Mouse (Mus musculus) hindbrain, embryonic 11.5 days (tissue): ENCODE results near the gene Gm11938. TPM values are rescaled to one million over a fixed set of nuclear protein-coding genes. Genes with fewer than 3 reads are reported as not detected.
"Not testable (repeated sequence)": the region's sequence is repeated elsewhere in the genome, so short reads cannot be mapped to it uniquely, and the experiment has no call there.

Experiments
- ATAC-seq: fragments of 200-750 bp; cut with Nextera tagmentation; 2 replicates; pipeline ENCODE4 v1.8.0; 2017; ENCODE audit warnings: mild to moderate bottlenecking, moderate TSS enrichment, moderate library complexity; ENCODE audit not compliant: low FRiP score
- DNase-seq: peaks from one replicate; pipeline ENCODE4 v3.0.0-alpha.2; 2015; ENCODE audit warnings: low spot score
- H3K27ac ChIP-seq: fragments of 300-500 bp; sonication (generic); 2 replicates; pipeline ENCODE4 v1.5.1; 2014; ENCODE audit warnings: mild to moderate bottlenecking, low read depth, low read length
- H3K27me3 ChIP-seq: fragments of 300-500 bp; sonication (generic); 2 replicates; pipeline ENCODE4 v1.6.1; 2014; ENCODE audit warnings: mild to moderate bottlenecking, low read length, moderate library complexity, mixed read lengths; ENCODE audit not compliant: control insufficient read depth, insufficient read depth
- H3K36me3 ChIP-seq: fragments of 300-500 bp; sonication (generic); 2 replicates; pipeline ENCODE4 v1.6.1; 2014; ENCODE audit warnings: mild to moderate bottlenecking, low read length, moderate library complexity, mixed read lengths; ENCODE audit not compliant: control insufficient read depth, insufficient read depth
- H3K4me1 ChIP-seq: fragments of 300-500 bp; sonication (generic); replicated peaks from 2 replicates; pipeline ENCODE4 v1.6.1; 2014; ENCODE audit warnings: low read length, mixed read lengths; ENCODE audit not compliant: control insufficient read depth, insufficient read depth
- H3K4me2 ChIP-seq: fragments of 300-500 bp; sonication (generic); replicated peaks from 2 replicates; pipeline ENCODE4 v1.6.1; 2014; ENCODE audit warnings: mild to moderate bottlenecking, low read depth, low read length
- H3K4me3 ChIP-seq: fragments of 300-500 bp; sonication (generic); 2 replicates; pipeline ENCODE4 v1.5.1; 2014; ENCODE audit warnings: low read depth, low read length
- H3K9ac ChIP-seq: fragments of 300-500 bp; sonication (generic); 2 replicates; pipeline ENCODE4 v1.6.1; 2014; ENCODE audit warnings: low read depth, low read length
- H3K9me3 ChIP-seq: fragments of 300-500 bp; sonication (generic); 2 replicates; pipeline ENCODE4 v1.6.1; 2016; ENCODE audit warnings: low read length; ENCODE audit not compliant: control insufficient read depth
- WGBS: fragments of 180-500 bp; shearing (Covaris S2); extraction: QIAGEN DNeasy Blood & Tissue Kit; methylation state at CpG from one replicate; pipeline ENCODE4 v1.1.7; 2014; 5-methylcytosine and 5-hydroxymethylcytosine counted together
- polyA plus RNA-seq: library from polyadenylated mRNA; unstranded; fragments of >200 nt; fragmentation: Nextera tagmentation; extraction: Ambion mirVana; gene quantifications from 2 replicates; pipeline ENCODE4 v1.2.1, GENCODE M21; 2014

Gm11938 gene
- polyA plus RNA-seq, result not detected in 2 replicates

DNA sequence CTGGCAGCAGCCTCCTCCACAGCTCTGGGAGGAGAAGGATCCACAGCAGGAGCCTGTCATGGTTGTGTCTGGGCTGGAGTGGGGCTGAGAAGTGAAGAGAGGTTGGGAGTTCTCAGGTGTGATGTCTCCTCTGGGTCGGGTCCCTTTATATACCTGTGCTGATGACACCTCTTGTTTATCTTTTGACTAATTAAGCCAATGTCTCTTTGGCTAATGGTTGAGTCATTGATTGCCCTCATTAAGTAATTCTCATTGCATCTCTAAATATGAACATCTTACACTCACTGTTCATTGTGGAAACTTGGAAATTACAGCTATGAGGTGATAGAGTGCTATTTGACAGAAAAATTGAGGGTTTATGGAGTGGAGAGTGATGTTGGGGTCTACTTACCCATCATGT lies at the start of gene Gm11938:
TSS of gene Gm11938 (minus strand) at position 101 of the 400 bp plus-strand sequence.
- ATAC-seq, H3K4me1 ChIP-seq, H3K9me3 ChIP-seq, H3K27ac ChIP-seq, H3K4me2 ChIP-seq, H3K9ac ChIP-seq, H3K4me3 ChIP-seq, H3K36me3 ChIP-seq, H3K27me3 ChIP-seq, DNase-seq: not testable (repeated sequence)
- WGBS, result 62% methylated on average over 1 of the region's 1 CpGs

GRCm38 (mm10) chr11:99650136-99650535 lies 47.0 kb upstream of the Gm11938 start, which contains the start of gene Gm11555:
Gene Gm11555 (minus strand): TSS chr11:99650236.
- WGBS, result 86% methylated on average over 2 of the region's 2 CpGs
- Histone ChIP-seq H3K9me3 (no peaks in the 10 kb centered on the region), H3K27ac (no peak within 1 kb of the TSS), H3K27me3 (no peaks in the 10 kb centered on the region), H3K4me3 (no peak within 1 kb of the TSS), H3K36me3 (no peaks in the 10 kb centered on the region), H3K4me2 (no peak within 1 kb of the TSS), H3K4me1 (no peaks in the 10 kb centered on the region), H3K9ac (no peak within 1 kb of the TSS)
- ATAC-seq, result no peak
- no peak for DNase-seq

DNA sequence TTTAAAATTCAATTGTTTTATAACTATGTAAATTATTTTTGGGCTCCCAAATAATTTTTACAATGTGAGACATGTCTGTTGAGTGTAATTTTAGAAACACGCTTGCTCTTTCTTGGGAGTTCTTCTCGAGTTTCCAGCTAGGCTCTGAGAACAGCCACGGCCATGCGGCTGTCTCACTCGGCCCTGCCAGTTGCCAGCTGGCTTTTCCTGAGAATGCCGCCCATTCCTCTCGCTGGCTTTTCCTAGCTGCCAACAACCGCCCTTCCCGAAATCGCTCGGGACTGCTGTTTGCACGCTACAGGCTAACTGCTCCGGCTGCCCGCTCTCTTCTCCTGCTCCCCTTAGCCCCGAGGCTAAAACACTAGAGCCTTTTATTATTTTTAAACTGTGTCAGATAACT lies 43.3 kb upstream of the Gm11938 start:
- H3K4me2 ChIP-seq, result no peak overlapping the region
- no peaks in the 10 kb centered on the region for H3K36me3 ChIP-seq
- H3K27ac ChIP-seq, result no peak overlapping the region
- no peaks in the 10 kb centered on the region for H3K27me3 ChIP-seq
- 88% methylated on average over 15 of the region's 15 CpGs for WGBS
- H3K4me1 ChIP-seq, result no peaks in the 10 kb centered on the region
- DNase-seq (no peak), ATAC-seq (no peak)
- H3K9ac ChIP-seq, result no peak overlapping the region
- H3K4me3 ChIP-seq, result no peak overlapping the region
- no peaks in the 10 kb centered on the region for H3K9me3 ChIP-seq

- Histone ChIP-seq H3K36me3 (no peaks in the 10 kb centered on the region), H3K4me3 (no peak overlapping the region), H3K4me2 (no peak overlapping the region), H3K27ac (no peak overlapping the region), H3K4me1 (no peaks in the 10 kb centered on the region), H3K9me3 (no peaks in the 10 kb centered on the region), H3K9ac (no peak overlapping the region), H3K27me3 (no peaks in the 10 kb centered on the region)
- ATAC-seq (no peak), DNase-seq (no peak)
- WGBS, result 81% methylated on average over 3 of the region's 3 CpGs
These were observed 41.2 kb upstream of the Gm11938 start for GRCm38 (mm10) chr11:99644351-99644750.

DNA sequence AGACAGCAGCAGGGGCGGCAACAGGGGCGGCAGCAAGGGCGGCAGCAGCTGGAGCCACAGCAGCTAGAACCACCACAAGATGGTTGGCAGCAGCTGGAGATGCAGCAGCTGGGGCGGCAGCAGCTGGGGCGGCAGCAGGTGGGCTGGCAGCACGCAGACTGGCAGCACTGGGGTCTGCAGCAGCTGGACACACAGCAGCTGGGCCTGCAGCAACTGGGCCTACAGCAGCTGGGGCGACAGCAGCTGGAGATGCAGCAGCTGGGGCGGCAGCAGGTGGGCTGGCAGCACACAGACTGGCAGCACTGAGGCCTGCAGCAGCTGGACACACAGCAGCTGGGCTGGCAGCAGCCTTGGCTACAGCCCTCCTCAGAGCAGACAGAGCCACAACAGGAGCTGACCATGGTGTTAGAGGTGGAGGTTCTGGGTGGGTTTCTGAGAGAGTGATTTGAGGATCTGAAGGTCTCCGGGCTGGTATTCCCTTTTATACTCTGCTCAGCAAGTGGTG lies 40.6 kb upstream of the Gm11938 start, which contains the start of gene Krtap4-7:
TSS of gene Krtap4-7 (minus strand) at position 455 of the 505 bp plus-strand sequence.
- H3K9ac ChIP-seq, H3K4me2 ChIP-seq, H3K27ac ChIP-seq, H3K27me3 ChIP-seq, H3K9me3 ChIP-seq, H3K4me1 ChIP-seq, DNase-seq, H3K36me3 ChIP-seq, H3K4me3 ChIP-seq, ATAC-seq: not testable (repeated sequence)
- WGBS, result 85% methylated on average over 8 of the region's 9 CpGs

- no peak for DNase-seq
- WGBS, result 43% methylated on average over 1 of the region's 1 CpGs
- no peak overlapping the region for H3K27ac ChIP-seq
These were observed 37.8 kb upstream of the Gm11938 start for GRCm38 (mm10) chr11:99640926-99641325.

GRCm38 (mm10) chr11:99637086-99637485 lies 34.0 kb upstream of the Gm11938 start:
- Histone ChIP-seq H3K9me3 (no peaks in the 10 kb centered on the region), H3K4me1 (no peaks in the 10 kb centered on the region), H3K4me2 (no peak overlapping the region), H3K27ac (no peak overlapping the region), H3K36me3 (no peaks in the 10 kb centered on the region), H3K9ac (no peak overlapping the region), H3K27me3 (no peaks in the 10 kb centered on the region), H3K4me3 (no peak overlapping the region)
- ATAC-seq, result no peak
- WGBS, result 90% methylated on average over 1 of the region's 1 CpGs
- DNase-seq, result no peak

More at GRCm38 (mm10) chr11:99640926-99641325, 37.8 kb upstream of the Gm11938 start:
- Histone ChIP-seq H3K27me3 (no peaks in the 10 kb centered on the region), H3K4me1 (no peaks in the 10 kb centered on the region), H3K4me2 (no peak overlapping the region), H3K9me3 (no peaks in the 10 kb centered on the region), H3K9ac (no peak overlapping the region), H3K4me3 (no peak overlapping the region), H3K36me3 (no peaks in the 10 kb centered on the region)
- no peak for ATAC-seq

GRCm38 (mm10) chr11:99634653-99635134 lies 31.6 kb upstream of the Gm11938 start, which contains the start of gene Krtap4-2:
Gene Krtap4-2 (minus strand): TSS chr11:99635084.
- Histone ChIP-seq H3K27ac (no peak within 1 kb of the TSS), H3K4me1 (no peaks in the 10 kb centered on the region), H3K9me3 (no peaks in the 10 kb centered on the region), H3K9ac (no peak within 1 kb of the TSS), H3K36me3 (no peaks in the 10 kb centered on the region), H3K27me3 (no peaks in the 10 kb centered on the region), H3K4me3 (no peak within 1 kb of the TSS), H3K4me2 (no peak within 1 kb of the TSS)
- 43% methylated on average over 8 of the region's 8 CpGs for WGBS
- DNase-seq (no peak), ATAC-seq (no peak)

- WGBS, result 88% methylated on average over 2 of the region's 2 CpGs
- H3K9me3 ChIP-seq, result no peaks in the 10 kb centered on the region
- no peak for DNase-seq
- no peak for ATAC-seq
- H3K9ac ChIP-seq, result no peak overlapping the region
- no peaks in the 10 kb centered on the region for H3K36me3 ChIP-seq
- H3K27ac ChIP-seq, result no peak overlapping the region
- H3K4me3 ChIP-seq, result no peak overlapping the region
- no peaks in the 10 kb centered on the region for H3K4me1 ChIP-seq
- H3K4me2 ChIP-seq, result no peak overlapping the region
- H3K27me3 ChIP-seq, result no peaks in the 10 kb centered on the region
These were observed 30.2 kb upstream of the Gm11938 start for GRCm38 (mm10) chr11:99633293-99633692.
